Mouse (Mus musculus) thymus, adult 2 months (tissue): Measurements from ENCODE around the gene Pdcd4. TPM values are rescaled to one million over a fixed set of nuclear protein-coding genes. Genes with fewer than 3 reads are reported as not detected.
A peak's percentile ranks its signal among the peaks of the same experiment; 100 is the strongest.
"Not testable (repeated sequence)": the region's sequence is repeated elsewhere in the genome, so short reads cannot be mapped to it uniquely, and the experiment has no call there.

Experiments used
- DNase-seq: peaks from one replicate; pipeline ENCODE4 v3.0.0; 2021
- H3K27ac ChIP-seq: fragments of 200-500 bp; 2 replicates; pipeline ENCODE4 v1.5.1; 2012; ENCODE audit warnings: low read length, control low read depth; ENCODE audit not compliant: control insufficient read depth, insufficient read depth
- H3K27me3 ChIP-seq: fragments of 200-500 bp; 2 replicates; pipeline ENCODE4 v1.6.1; 2012; ENCODE audit warnings: mild to moderate bottlenecking, low read length, moderate library complexity, mixed read lengths; ENCODE audit not compliant: control insufficient read depth, insufficient read depth
- H3K36me3 ChIP-seq: fragments of 200-500 bp; 2 replicates; pipeline ENCODE4 v1.6.1; 2012; ENCODE audit warnings: mild to moderate bottlenecking, low read length, moderate library complexity; ENCODE audit not compliant: control insufficient read depth, insufficient read depth
- H3K4me1 ChIP-seq: fragments of 200-500 bp; replicated peaks from 2 replicates; pipeline ENCODE4 v1.6.1; 2012; ENCODE audit warnings: low read length; ENCODE audit not compliant: control insufficient read depth, insufficient read depth
- H3K4me3 ChIP-seq: fragments of 200-500 bp; 2 replicates; pipeline ENCODE4 v1.5.1; 2012; ENCODE audit warnings: mild to moderate bottlenecking, low read length, control low read depth, moderate library complexity; ENCODE audit not compliant: control insufficient read depth, insufficient read depth
- CTCF ChIP-seq: fragments of 200-500 bp; IDR thresholded peaks from 2 replicates; pipeline ENCODE4 v1.5.1; 2012; ENCODE audit warnings: mild to moderate bottlenecking, control low read depth, low read length, moderate library complexity, borderline replicate concordance; ENCODE audit not compliant: control insufficient read depth, poor library complexity, insufficient read depth; ENCODE audit errors: extremely low read depth
- POLR2A ChIP-seq: fragments of 200-500 bp; IDR thresholded peaks from 2 replicates; pipeline ENCODE4 v1.6.1; 2012; ENCODE audit warnings: mild to moderate bottlenecking, low read length, control low read depth, moderate library complexity; ENCODE audit not compliant: control insufficient read depth, poor library complexity, insufficient read depth; ENCODE audit errors: extremely low read depth
- WGBS: fragments of 180-500 bp; shearing (Covaris S2); methylation state at CpG from one replicate; pipeline ENCODE4 v1.1.7; 2018; 5-methylcytosine and 5-hydroxymethylcytosine counted together
- polyA plus RNA-seq: library from polyadenylated mRNA; depleted of rRNA; stranded (reverse); fragments of >200 nt; gene quantifications from 2 replicates; pipeline ENCODE4 v1.2.3, GENCODE M21; 2012

The Pdcd4 gene
- polyA plus RNA-seq, 1 experiment, result 18.2 TPM

GRCm38 (mm10) chr19:53902739-53903487 lies 10.9 kb downstream of the Pdcd4 start:
- DNase-seq, result peak; percentile 94
- Histone ChIP-seq H3K27ac (peak overlapping the region; percentile 97), H3K36me3 (peaks cover 2% of the 10 kb centered on the region), H3K4me1 (peaks cover 42% of the 10 kb centered on the region), H3K4me3 (peak overlapping the region; percentile 97), H3K27me3 (no peaks in the 10 kb centered on the region)
- WGBS, result under 1% methylated on average over 61 of the region's 61 CpGs
- TF ChIP-seq POLR2A (peak; percentile 99), CTCF (no peak)

- Histone ChIP-seq H3K27ac (peak overlapping the region; percentile 79), H3K36me3 (peaks cover 9% of the 10 kb centered on the region), H3K4me1 (peaks cover 36% of the 10 kb centered on the region), H3K4me3 (peak overlapping the region; percentile 97), H3K27me3 (no peaks in the 10 kb centered on the region)
- TF ChIP-seq POLR2A, result no peak
- TF ChIP-seq CTCF, result 0 out of 2 replicates have a peak, but pooled peaks have one; percentile 41
- DNase-seq, result peak; percentile 75
- WGBS, result under 1% methylated on average over 82 of the region's 83 CpGs
Observed at GRCm38 (mm10) chr19:53903507-53904321, 11.7 kb downstream of the Pdcd4 start.

- WGBS, result 12% methylated on average over 7 of the region's 7 CpGs
- no peak overlapping the region for H3K27ac ChIP-seq
- no peaks in the 10 kb centered on the region for H3K27me3 ChIP-seq
- no peak overlapping the region for H3K4me3 ChIP-seq
- no peak for DNase-seq
- peaks cover 26% of the 10 kb centered on the region for H3K4me1 ChIP-seq
- H3K36me3 ChIP-seq, result peaks cover 19% of the 10 kb centered on the region
- TF ChIP-seq CTCF (no peak), POLR2A (no peak)
Observed at GRCm38 (mm10) chr19:53904833-53905480, 12.9 kb downstream of the Pdcd4 start.

GRCm38 (mm10) chr19:53906033-53906702 lies 14.1 kb downstream of the Pdcd4 start:
- H3K4me3 ChIP-seq, result no peak overlapping the region
- TF ChIP-seq CTCF (no peak), POLR2A (no peak)
- peaks cover 31% of the 10 kb centered on the region for H3K36me3 ChIP-seq
- H3K4me1 ChIP-seq, result peaks cover 19% of the 10 kb centered on the region
- no peak for DNase-seq
- WGBS, result 2% methylated on average over 6 of the region's 6 CpGs
- no peak overlapping the region for H3K27ac ChIP-seq
- no peaks in the 10 kb centered on the region for H3K27me3 ChIP-seq

GRCm38 (mm10) chr19:53906703-53907070 lies 14.7 kb downstream of the Pdcd4 start:
- H3K36me3 ChIP-seq, result peaks cover 35% of the 10 kb centered on the region
- not testable (repeated sequence) for DNase-seq, H3K4me3 ChIP-seq, H3K27ac ChIP-seq, H3K27me3 ChIP-seq
- peaks cover 18% of the 10 kb centered on the region for H3K4me1 ChIP-seq

GRCm38 (mm10) chr19:53914950-53915349 lies 22.9 kb downstream of the Pdcd4 start:
- H3K4me1 ChIP-seq, result no peaks in the 10 kb centered on the region
- TF ChIP-seq CTCF (no peak), POLR2A (no peak)
- 98% methylated on average over 4 of the region's 4 CpGs for WGBS
- no peaks in the 10 kb centered on the region for H3K27me3 ChIP-seq
- no peak for DNase-seq
- no peak overlapping the region for H3K27ac ChIP-seq
- peaks cover 96% of the 10 kb centered on the region for H3K36me3 ChIP-seq
- no peak overlapping the region for H3K4me3 ChIP-seq
